Mouse (Mus musculus) intestine, embryonic 14.5 days (tissue): ENCODE results near the gene Paqr5. TPM values are rescaled to one million over a fixed set of nuclear protein-coding genes. Genes with fewer than 3 reads are reported as not detected.

Experiments
- ATAC-seq: fragments of 200-750 bp; cut with Nextera tagmentation; replicated peaks from 2 replicates; pipeline ENCODE4 v1.8.0; 2017; ENCODE audit warnings: low read depth, moderate number of reproducible peaks, moderate TSS enrichment, moderate library complexity; ENCODE audit not compliant: low FRiP score, low TSS enrichment
- DNase-seq: peaks from one replicate; pipeline ENCODE4 v3.0.0-alpha.2; 2018; ENCODE audit warnings: low spot score
- H3K27ac ChIP-seq: fragments of 300-500 bp; sonication (generic); 2 replicates; pipeline ENCODE4 v1.5.1; 2014; ENCODE audit warnings: low read depth, mild to moderate bottlenecking, control low read depth
- H3K27me3 ChIP-seq: fragments of 300-500 bp; sonication (generic); replicated peaks from 2 replicates; pipeline ENCODE4 v1.6.1; 2014; ENCODE audit warnings: low read length, control low read depth; ENCODE audit not compliant: control insufficient read depth, insufficient read depth
- H3K36me3 ChIP-seq: fragments of 300-500 bp; sonication (generic); 2 replicates; pipeline ENCODE4 v1.6.1; 2014; ENCODE audit warnings: low read length, control low read depth; ENCODE audit not compliant: control insufficient read depth, insufficient read depth
- H3K4me1 ChIP-seq: fragments of 300-500 bp; sonication (generic); replicated peaks from 2 replicates; pipeline ENCODE4 v1.6.1; 2014; ENCODE audit warnings: low read length, control low read depth, mixed read lengths; ENCODE audit not compliant: control insufficient read depth, insufficient read depth
- H3K4me2 ChIP-seq: fragments of 300-500 bp; sonication (generic); 2 replicates; pipeline ENCODE4 v1.6.1; 2014; ENCODE audit warnings: low read length
- H3K4me3 ChIP-seq: fragments of 300-500 bp; sonication (generic); 2 replicates; pipeline ENCODE4 v1.5.1; 2014; ENCODE audit warnings: low read depth, low read length, control low read depth, mixed read lengths
- H3K9ac ChIP-seq: fragments of 300-500 bp; sonication (generic); 2 replicates; pipeline ENCODE4 v1.6.1; 2014; ENCODE audit warnings: mild to moderate bottlenecking, low read length
- H3K9me3 ChIP-seq: fragments of 300-500 bp; sonication (generic); 2 replicates; pipeline ENCODE4 v1.6.1; 2016; ENCODE audit warnings: low read length, control low read depth; ENCODE audit not compliant: control insufficient read depth
- WGBS: fragments of 180-500 bp; shearing (Covaris S2); extraction: QIAGEN DNeasy Blood & Tissue Kit; methylation state at CpG from one replicate; pipeline ENCODE4 v1.1.7; 2014; 5-methylcytosine and 5-hydroxymethylcytosine counted together
- polyA plus RNA-seq: library from polyadenylated mRNA; unstranded; fragments of >200 nt; fragmentation: Nextera tagmentation; extraction: Ambion mirVana; gene quantifications from 2 replicates; pipeline ENCODE4 v1.2.1, GENCODE M21; 2014

Paqr5 gene
- polyA plus RNA-seq, 1 experiment from 2014 or later, result 8.1 TPM

GRCm38 (mm10) chr9:61933333-61933732 lies 93.3 kb downstream of the Paqr5 start:
- peaks cover 96% of the 10 kb centered on the region for H3K36me3 ChIP-seq
- ATAC-seq, result no peak
- WGBS, result 71% methylated on average over 2 of the region's 2 CpGs

GRCm38 (mm10) chr9:61932009-61932408 lies 94.6 kb downstream of the Paqr5 start:
- no peak for ATAC-seq
- Histone ChIP-seq H3K36me3 (peaks cover 95% of the 10 kb centered on the region), H3K4me3 (no peak overlapping the region), H3K9ac (no peak overlapping the region), H3K27me3 (no peaks in the 10 kb centered on the region), H3K27ac (no peak overlapping the region), H3K4me1 (no peaks in the 10 kb centered on the region), H3K9me3 (no peaks in the 10 kb centered on the region), H3K4me2 (no peak overlapping the region)
- 91% methylated on average over 3 of the region's 3 CpGs for WGBS
- DNase-seq, result no peak

More at GRCm38 (mm10) chr9:61933333-61933732, 93.3 kb downstream of the Paqr5 start:
- no peak for DNase-seq
- Histone ChIP-seq H3K27me3 (no peaks in the 10 kb centered on the region), H3K9ac (no peak overlapping the region), H3K4me3 (no peak overlapping the region), H3K9me3 (no peaks in the 10 kb centered on the region), H3K4me2 (no peak overlapping the region), H3K4me1 (no peaks in the 10 kb centered on the region), H3K27ac (no peak overlapping the region)

- H3K36me3 ChIP-seq, result peaks cover 99% of the 10 kb centered on the region
- WGBS, result 89% methylated on average over 10 of the region's 10 CpGs
- ATAC-seq, result no peak
Measured at GRCm38 (mm10) chr9:61925086-61925660, 101.5 kb downstream of the Paqr5 start.

GRCm38 (mm10) chr9:61920331-61920730 lies 106.3 kb downstream of the Paqr5 start:
- Histone ChIP-seq H3K4me1 (no peaks in the 10 kb centered on the region), H3K27me3 (no peaks in the 10 kb centered on the region), H3K9me3 (no peaks in the 10 kb centered on the region), H3K27ac (no peak overlapping the region), H3K4me2 (no peak overlapping the region), H3K9ac (no peak overlapping the region), H3K4me3 (no peak overlapping the region), H3K36me3 (peaks cover 90% of the 10 kb centered on the region)
- 91% methylated on average over 6 of the region's 6 CpGs for WGBS
- ATAC-seq, result no peak
- DNase-seq, result no peak

More at GRCm38 (mm10) chr9:61925086-61925660, 101.5 kb downstream of the Paqr5 start:
- Histone ChIP-seq H3K9me3 (no peaks in the 10 kb centered on the region), H3K27ac (no peak overlapping the region), H3K9ac (no peak overlapping the region), H3K27me3 (no peaks in the 10 kb centered on the region), H3K4me3 (no peak overlapping the region), H3K4me1 (no peaks in the 10 kb centered on the region), H3K4me2 (no peak overlapping the region)
- no peak for DNase-seq

- 91% methylated on average over 5 of the region's 5 CpGs for WGBS
- DNase-seq (no peak), ATAC-seq (no peak)
- Histone ChIP-seq H3K27me3 (no peaks in the 10 kb centered on the region), H3K4me1 (no peaks in the 10 kb centered on the region; the same call in 1 of the 2 replicates), H3K36me3 (peaks cover 81% of the 10 kb centered on the region), H3K4me2 (no peak overlapping the region), H3K27ac (no peak overlapping the region), H3K4me3 (no peak overlapping the region), H3K9me3 (no peaks in the 10 kb centered on the region), H3K9ac (no peak overlapping the region)
Measured at GRCm38 (mm10) chr9:61919464-61919863, 107.2 kb downstream of the Paqr5 start.

GRCm38 (mm10) chr9:61917436-61917835 lies 109.2 kb downstream of the Paqr5 start:
- H3K27me3 ChIP-seq, result no peaks in the 10 kb centered on the region
- no peak overlapping the region for H3K4me2 ChIP-seq
- H3K27ac ChIP-seq, result no peak overlapping the region
- ATAC-seq (no peak), DNase-seq (no peak)
- H3K9me3 ChIP-seq, result no peaks in the 10 kb centered on the region
- H3K36me3 ChIP-seq, result peaks cover 73% of the 10 kb centered on the region
- H3K4me3 ChIP-seq, result no peak overlapping the region
- no peak overlapping the region for H3K9ac ChIP-seq
- 92% methylated on average over 6 of the region's 6 CpGs for WGBS
- H3K4me1 ChIP-seq, result peaks cover 4% of the 10 kb centered on the region; the same call in 1 of the 2 replicates

GRCm38 (mm10) chr9:61916986-61917385 lies 109.7 kb downstream of the Paqr5 start:
- no peak for DNase-seq
- Histone ChIP-seq H3K9me3 (no peaks in the 10 kb centered on the region), H3K27me3 (no peaks in the 10 kb centered on the region), H3K9ac (no peak overlapping the region), H3K36me3 (peaks cover 73% of the 10 kb centered on the region), H3K4me2 (no peak overlapping the region), H3K4me3 (no peak overlapping the region), H3K27ac (no peak overlapping the region), H3K4me1 (peaks cover 6% of the 10 kb centered on the region; the same call in 1 of the 2 replicates)
- WGBS, result 92% methylated on average over 3 of the region's 3 CpGs
- no peak for ATAC-seq

GRCm38 (mm10) chr9:61915393-61916005 lies 111.2 kb downstream of the Paqr5 start:
- peaks cover 68% of the 10 kb centered on the region for H3K36me3 ChIP-seq
- H3K27me3 ChIP-seq, result no peaks in the 10 kb centered on the region
- 43% methylated on average over 4 of the region's 4 CpGs for WGBS

GRCm38 (mm10) chr9:61914917-61915300 lies 111.7 kb downstream of the Paqr5 start:
- H3K4me3 ChIP-seq, result peak overlapping the region; percentile 100
- peak overlapping the region; percentile 95 for H3K27ac ChIP-seq
- DNase-seq (no peak), ATAC-seq (peak; percentile 9; the same call in 1 of the 2 replicates)
- no peaks in the 10 kb centered on the region for H3K27me3 ChIP-seq
- peak overlapping the region; percentile 95 for H3K4me2 ChIP-seq
- H3K9ac ChIP-seq, result peak overlapping the region; percentile 59
- peaks cover 6% of the 10 kb centered on the region; the same call in 1 of the 2 replicates for H3K4me1 ChIP-seq
- peaks cover 62% of the 10 kb centered on the region for H3K36me3 ChIP-seq
- H3K9me3 ChIP-seq, result no peaks in the 10 kb centered on the region
- WGBS, result 2% methylated on average over 13 of the region's 13 CpGs

More at GRCm38 (mm10) chr9:61915393-61916005, 111.2 kb downstream of the Paqr5 start:
- no peaks in the 10 kb centered on the region for H3K9me3 ChIP-seq
- H3K4me2 ChIP-seq, result peak overlapping the region; percentile 95
- peak overlapping the region; percentile 100 for H3K4me3 ChIP-seq
- H3K27ac ChIP-seq, result peak overlapping the region; percentile 95
- no peak for ATAC-seq
- H3K4me1 ChIP-seq, result peaks cover 6% of the 10 kb centered on the region; the same call in 1 of the 2 replicates
- no peak for DNase-seq
- peak overlapping the region; percentile 59 for H3K9ac ChIP-seq
